In the genomic region with DNA sequence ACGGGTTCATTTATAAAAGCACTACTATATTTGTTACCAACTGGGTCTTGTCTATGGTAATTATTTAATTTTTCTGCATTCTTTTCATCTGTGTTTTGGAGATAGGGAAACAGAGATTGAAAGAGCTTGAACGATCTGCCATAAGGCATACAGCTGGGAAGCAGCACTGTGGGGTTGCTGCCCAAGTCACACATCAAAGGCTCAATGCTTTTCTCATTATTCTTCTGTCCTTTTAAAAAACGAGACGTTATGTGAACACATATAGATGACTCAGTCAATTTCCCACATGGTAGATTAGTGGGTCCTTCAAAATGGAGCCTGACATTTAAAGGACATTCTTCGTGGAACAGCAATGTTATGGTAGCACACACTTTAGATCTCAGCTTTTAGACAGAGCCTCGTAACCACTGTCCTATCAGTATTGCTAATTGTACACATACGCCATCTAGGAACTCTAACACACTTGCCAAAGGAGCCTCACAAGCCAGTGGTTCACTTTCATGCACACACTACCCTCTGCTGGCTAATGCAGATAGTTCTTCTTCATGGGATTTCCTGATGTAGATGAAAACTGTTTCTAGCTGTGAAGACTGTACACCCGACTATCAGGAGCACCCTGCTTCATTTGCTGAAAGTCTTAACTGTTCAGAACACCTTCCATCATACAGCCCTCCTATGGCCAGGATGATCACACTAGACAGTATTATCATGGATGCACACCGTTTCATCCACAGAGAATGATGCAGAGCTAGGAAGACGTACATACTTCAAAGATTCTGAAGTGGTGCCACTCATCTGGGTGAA, we compare ENCODE assay signal across 8 mouse cellular contexts.
A peak's percentile ranks its signal among the peaks of the same experiment; 100 is the strongest.
DNase-seq lines count a peak whose midpoint lies in the region; ATAC-seq lines count a peak whose summit lies in the region.

No protein-coding gene starts in this region.

- no peak overlapping the region for H3K4me2 ChIP-seq in midbrain, embryonic 11.5 days
- H3K4me2 ChIP-seq in forebrain, embryonic 16.5 days (ENCODE audit: low read length) = no peak overlapping the region
- H3K4me2 ChIP-seq in neural tube, embryonic 15.5 days = no peak overlapping the region

- peaks cover 2% of the 10 kb centered on the region; the same call in 1 of the 2 replicates for H3K36me3 ChIP-seq in midbrain, embryonic 11.5 days (ENCODE audit: control insufficient read depth, insufficient read depth, low read length)
- H3K36me3 ChIP-seq in midbrain, embryonic 10.5 days = peaks cover 76% of the 10 kb centered on the region
- peaks cover 11% of the 10 kb centered on the region for H3K36me3 ChIP-seq in forebrain, embryonic 16.5 days (ENCODE audit: control insufficient read depth, insufficient read depth)
- H3K36me3 ChIP-seq in neural tube, embryonic 15.5 days = peaks cover 18% of the 10 kb centered on the region

- peak; percentile 58 for ATAC-seq in midbrain, embryonic 11.5 days (ENCODE audit: low FRiP score)
- ATAC-seq in forebrain, embryonic 16.5 days = peak; percentile 93
- peak; percentile 90 for ATAC-seq in neural tube, embryonic 15.5 days (ENCODE audit: low FRiP score)

- DNase-seq in adrenal gland, adult 2 months = peak; percentile 36
- DNase-seq in adrenal gland, postnatal 4 days (ENCODE audit: low spot score in 2 of 2) = no peak
- DNase-seq in midbrain, embryonic 11.5 days (ENCODE audit: low spot score, missing footprints) = no peak
- DNase-seq in midbrain, embryonic 10.5 days (ENCODE audit: low spot score) = no peak
- peak; percentile 35 to 46 for DNase-seq in left cerebral cortex, adult 18-20 months (ENCODE audit: low spot score in 2 of 2)
- DNase-seq in gastrocnemius, adult 8-10 months (ENCODE audit: low spot score in 2 of 2) = no peak

- no peaks in the 10 kb centered on the region for H3K9me3 ChIP-seq in midbrain, embryonic 11.5 days (ENCODE audit: control insufficient read depth, low read length)
- H3K9me3 ChIP-seq in midbrain, embryonic 10.5 days (replicated peaks) = no peaks in the 10 kb centered on the region
- no peaks in the 10 kb centered on the region for H3K9me3 ChIP-seq in forebrain, embryonic 16.5 days (ENCODE audit: control insufficient read depth, low read length)
- H3K9me3 ChIP-seq in neural tube, embryonic 15.5 days (replicated peaks) = no peaks in the 10 kb centered on the region

- no peak overlapping the region for H3K9ac ChIP-seq in midbrain, embryonic 11.5 days (ENCODE audit: low read length)
- H3K9ac ChIP-seq in forebrain, embryonic 16.5 days (replicated peaks; ENCODE audit: low read depth, low read length) = no peak overlapping the region
- H3K9ac ChIP-seq in neural tube, embryonic 15.5 days (replicated peaks) = no peak overlapping the region

- H3K27ac ChIP-seq in midbrain, embryonic 11.5 days (ENCODE audit: low read depth, low read length) = no peak overlapping the region
- no peak overlapping the region for H3K27ac ChIP-seq in midbrain, embryonic 10.5 days (replicated peaks)
- no peak overlapping the region for H3K27ac ChIP-seq in forebrain, embryonic 16.5 days (ENCODE audit: low read length)
- no peak overlapping the region for H3K27ac ChIP-seq in neural tube, embryonic 15.5 days (replicated peaks)

- H3K4me1 ChIP-seq in midbrain, embryonic 11.5 days (ENCODE audit: control insufficient read depth, insufficient read depth, low read length) = no peaks in the 10 kb centered on the region
- no peaks in the 10 kb centered on the region for H3K4me1 ChIP-seq in midbrain, embryonic 10.5 days
- 0 out of 2 replicates have a peak, but pooled peaks cover 3% of the 10 kb centered on the region for H3K4me1 ChIP-seq in forebrain, embryonic 16.5 days (replicated peaks; ENCODE audit: control insufficient read depth, insufficient read depth, low read length)
- no peaks in the 10 kb centered on the region for H3K4me1 ChIP-seq in neural tube, embryonic 15.5 days

- H3K27me3 ChIP-seq in midbrain, embryonic 11.5 days (ENCODE audit: control insufficient read depth, insufficient read depth, low read length) = no peaks in the 10 kb centered on the region
- H3K27me3 ChIP-seq in midbrain, embryonic 10.5 days (ENCODE audit: low read depth, poor library complexity, severe bottlenecking) = no peaks in the 10 kb centered on the region
- H3K27me3 ChIP-seq in forebrain, embryonic 16.5 days (replicated peaks; ENCODE audit: control insufficient read depth, insufficient read depth, low read length) = no peaks in the 10 kb centered on the region
- H3K27me3 ChIP-seq in neural tube, embryonic 15.5 days (replicated peaks) = no peaks in the 10 kb centered on the region

- H3K4me3 ChIP-seq in midbrain, embryonic 11.5 days (ENCODE audit: low read depth, low read length) = no peak overlapping the region
- H3K4me3 ChIP-seq in midbrain, embryonic 10.5 days = no peak overlapping the region
- no peak overlapping the region for H3K4me3 ChIP-seq in forebrain, embryonic 16.5 days (replicated peaks; ENCODE audit: low read length)
- no peak overlapping the region for H3K4me3 ChIP-seq in neural tube, embryonic 15.5 days (replicated peaks)

- 82% methylated on average over 10 of the region's 10 CpGs for WGBS in midbrain, embryonic 11.5 days
- WGBS in midbrain, embryonic 10.5 days = 86% methylated on average over 10 of the region's 10 CpGs
- 69% methylated on average over 10 of the region's 10 CpGs for WGBS in forebrain, embryonic 16.5 days
- 71% methylated on average over 10 of the region's 10 CpGs for WGBS in neural tube, embryonic 15.5 days

Comparison
In these comparisons a context has a peak if more than half of its experiments do, and no peak if none do; other contexts are left out.
1. DNase-seq: peak in adrenal gland, adult 2 months (single experiment) and left cerebral cortex, adult 18-20 months (2 of 2); none in adrenal gland, postnatal 4 days (0 of 2), midbrain, embryonic 11.5 days (single experiment), midbrain, embryonic 10.5 days (single experiment) and gastrocnemius, adult 8-10 months (0 of 2).
2. Peak in every context shown above with its lines, with median percentiles within 50 percentile points of each other: ATAC-seq.